Mouse (Mus musculus): ENCODE results near the gene Htr6. TPM values are rescaled to one million over a fixed set of nuclear protein-coding genes. Genes with fewer than 3 reads are reported as not detected.

Htr6 gene
- polyA plus RNA-seq (2014; fragmentation: Nextera tagmentation; extraction: Ambion mirVana), result not detected in 2 replicates

DNA sequence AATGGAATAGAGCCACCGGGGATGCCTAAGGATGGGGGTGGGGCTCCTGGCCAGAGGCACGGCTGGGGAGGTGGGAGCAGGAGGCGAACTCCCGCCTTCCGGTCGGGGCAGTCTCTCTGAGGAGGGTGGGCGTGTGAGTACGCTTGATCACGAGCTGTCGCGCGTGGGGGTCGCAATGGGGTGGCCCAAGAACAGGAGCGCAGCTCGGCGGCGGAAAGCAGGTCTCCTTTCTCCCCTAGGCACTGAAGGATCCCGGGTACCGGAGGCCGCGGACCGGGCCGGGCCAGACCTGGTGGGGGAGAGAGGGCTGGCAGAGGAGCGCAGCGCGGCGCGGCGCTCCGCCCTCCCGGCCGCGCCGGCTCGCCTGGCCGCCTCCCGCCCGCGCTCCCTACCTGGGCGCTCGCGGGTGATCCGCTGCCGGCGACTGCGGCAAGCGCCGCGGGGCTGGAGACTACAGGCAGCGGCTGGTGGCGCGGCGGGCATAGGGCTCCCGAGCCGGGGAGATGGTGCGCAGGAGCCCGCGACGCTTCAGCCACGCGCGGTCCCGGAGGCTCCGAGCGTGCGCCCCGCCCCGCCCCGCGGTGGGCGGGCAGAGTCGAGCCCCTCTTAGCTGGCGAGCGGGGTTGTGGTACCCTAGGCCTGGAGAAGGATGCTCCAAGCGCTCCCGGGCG lies at the start of gene Htr6:
TSS of gene Htr6 (minus strand) at position 530 of the 671 bp plus-strand sequence.
- DNase-seq, result no peak
- peaks cover 44% of the 10 kb centered on the region for H3K27me3 ChIP-seq (ENCODE audit: insufficient read depth, low read length)
- no peaks in the 10 kb centered on the region for H3K9me3 ChIP-seq (ENCODE audit: low read depth, low read length)
- TF ChIP-seq CTCF (IDR thresholded peaks at IDR 0.05; ENCODE audit: low read depth), result no peak
- no peak within 1 kb of the TSS for H3K27ac ChIP-seq (ENCODE audit: low read depth)
- peak within 1 kb of the TSS; percentile 51 for H3K4me3 ChIP-seq (ENCODE audit: low read depth, low read length)
- peak; percentile 35; the same call in 1 of the 2 replicates for ATAC-seq (ENCODE audit: insufficient read depth)
- WGBS, result under 1% methylated on average over 61 of the region's 77 CpGs
- H3K4me2 ChIP-seq, result peak within 1 kb of the TSS; percentile 94
- no peaks in the 10 kb centered on the region for H3K36me3 ChIP-seq (ENCODE audit: insufficient read depth)
- no peaks in the 10 kb centered on the region for H3K4me1 ChIP-seq (ENCODE audit: insufficient read depth)
- peak within 1 kb of the TSS; percentile 48 for H3K9ac ChIP-seq

DNA sequence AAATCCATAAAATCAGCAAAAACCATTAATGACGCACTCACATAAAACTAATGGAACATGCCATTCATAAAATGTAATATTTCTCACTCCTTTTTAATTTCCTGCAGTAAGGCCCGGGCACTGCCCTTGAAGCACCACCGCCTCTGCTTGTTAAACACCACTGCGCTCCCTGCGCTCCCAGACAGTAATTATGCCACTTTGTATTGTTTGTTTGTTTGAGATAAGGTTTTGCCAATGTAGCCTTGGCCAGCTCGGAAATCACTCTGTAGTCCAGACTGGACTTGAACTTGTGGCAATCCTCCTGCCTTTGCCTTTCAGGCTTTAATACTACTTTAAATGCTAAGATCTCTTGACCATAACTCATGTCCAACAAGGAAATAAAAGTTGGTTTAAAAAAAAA lies 49.6 kb upstream of the Htr6 start:
- Histone ChIP-seq H3K4me3 (ENCODE audit: low read depth, low read length) (no peak overlapping the region), H3K4me2 (no peak overlapping the region), H3K9me3 (ENCODE audit: low read depth, low read length) (no peaks in the 10 kb centered on the region; the same call in 1 of the 2 replicates), H3K27me3 (ENCODE audit: insufficient read depth, low read length) (no peaks in the 10 kb centered on the region), H3K27ac (ENCODE audit: low read depth) (no peak overlapping the region), H3K9ac (no peak overlapping the region), H3K4me1 (ENCODE audit: insufficient read depth) (peaks cover 9% of the 10 kb centered on the region), H3K36me3 (ENCODE audit: insufficient read depth) (no peaks in the 10 kb centered on the region)
- 80% methylated on average over 6 of the region's 6 CpGs for WGBS
- no peak for TF ChIP-seq CTCF (IDR thresholded peaks at IDR 0.05; ENCODE audit: low read depth)
- ATAC-seq (ENCODE audit: insufficient read depth), result no peak
- no peak for DNase-seq

DNA sequence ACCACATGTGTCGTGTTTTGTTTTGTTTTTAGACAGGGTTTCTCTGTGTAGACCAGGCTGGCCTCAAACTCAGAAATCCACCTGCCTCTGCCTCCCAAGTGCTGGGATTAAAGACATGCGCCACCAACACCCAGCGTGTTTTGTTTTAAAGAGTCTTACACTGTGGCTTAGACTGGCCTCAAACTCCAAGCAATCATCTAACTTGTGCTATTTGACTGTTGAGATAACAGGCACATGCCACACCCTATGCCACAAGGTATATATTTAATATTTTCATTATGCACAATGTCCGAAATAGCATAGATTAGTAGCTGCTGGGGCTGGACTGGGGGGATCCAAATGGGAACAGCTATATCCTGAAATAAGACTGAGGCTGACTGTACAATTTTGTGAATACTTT lies 47.2 kb upstream of the Htr6 start:
- Histone ChIP-seq H3K36me3 (ENCODE audit: insufficient read depth) (no peaks in the 10 kb centered on the region), H3K4me1 (ENCODE audit: insufficient read depth) (peaks cover 12% of the 10 kb centered on the region), H3K4me2 (no peak overlapping the region), H3K27ac (ENCODE audit: low read depth) (no peak overlapping the region), H3K27me3 (ENCODE audit: insufficient read depth, low read length) (no peaks in the 10 kb centered on the region), H3K4me3 (ENCODE audit: low read depth, low read length) (no peak overlapping the region), H3K9ac (no peak overlapping the region), H3K9me3 (ENCODE audit: low read depth, low read length) (no peaks in the 10 kb centered on the region; the same call in 1 of the 2 replicates)
- DNase-seq (no peak), ATAC-seq (ENCODE audit: insufficient read depth) (no peak)
- TF ChIP-seq CTCF (IDR thresholded peaks at IDR 0.05; ENCODE audit: low read depth), result no peak
- WGBS, result 92% methylated on average over 4 of the region's 4 CpGs

DNA sequence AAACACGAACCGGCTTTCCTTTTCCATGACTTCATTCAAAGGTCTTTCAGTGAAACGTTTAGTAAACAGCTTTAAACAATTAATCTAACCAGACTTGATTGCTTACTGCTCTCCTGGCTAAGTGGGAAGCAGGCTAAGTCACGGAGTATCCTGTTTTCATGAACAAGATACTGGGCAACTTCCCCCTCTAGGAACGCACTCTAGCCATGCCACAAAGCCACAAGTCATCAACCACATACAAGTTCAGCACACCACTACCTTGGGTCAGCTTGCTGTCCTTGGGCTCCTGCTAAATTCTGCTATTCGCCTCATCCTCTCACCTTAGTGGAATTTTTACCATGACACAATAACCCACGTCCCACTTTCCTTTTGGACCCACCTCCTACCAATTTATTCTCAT lies 45.6 kb upstream of the Htr6 start:
- Histone ChIP-seq H3K4me3 (ENCODE audit: low read depth, low read length) (no peak overlapping the region), H3K9me3 (ENCODE audit: low read depth, low read length) (no peaks in the 10 kb centered on the region), H3K27me3 (ENCODE audit: insufficient read depth, low read length) (no peaks in the 10 kb centered on the region), H3K4me1 (ENCODE audit: insufficient read depth) (peaks cover 12% of the 10 kb centered on the region), H3K27ac (ENCODE audit: low read depth) (no peak overlapping the region), H3K9ac (no peak overlapping the region), H3K36me3 (ENCODE audit: insufficient read depth) (no peaks in the 10 kb centered on the region), H3K4me2 (no peak overlapping the region)
- DNase-seq (no peak), ATAC-seq (ENCODE audit: insufficient read depth) (no peak)
- no peak for TF ChIP-seq CTCF (IDR thresholded peaks at IDR 0.05; ENCODE audit: low read depth)
- WGBS, result 60% methylated on average over 7 of the region's 7 CpGs

DNA sequence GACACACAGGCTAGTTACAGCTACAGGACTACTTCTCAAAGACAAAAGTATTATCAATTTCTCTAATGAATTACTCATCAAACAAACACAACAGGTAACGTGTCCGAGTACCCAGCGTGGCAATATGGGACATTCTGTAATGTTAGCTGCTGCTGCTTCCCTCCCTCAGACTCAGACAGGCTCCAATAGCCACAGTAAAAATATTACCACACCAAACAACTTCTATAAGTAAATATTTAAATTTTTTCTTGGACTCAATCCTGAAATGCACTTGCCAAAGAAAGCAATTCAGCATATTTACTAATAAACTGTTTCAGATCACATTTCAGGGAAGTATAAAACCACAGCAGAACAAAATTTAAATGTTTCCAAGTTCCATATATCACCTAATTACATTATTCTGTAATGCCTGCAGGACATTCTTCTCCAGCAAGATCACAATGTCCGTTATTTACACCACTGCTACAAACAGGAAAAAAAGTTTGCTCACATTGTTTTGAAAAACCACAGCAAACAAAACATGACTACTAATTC lies 45.0 kb upstream of the Htr6 start:
- Histone ChIP-seq H3K9ac (no peak overlapping the region; the same call in 1 of the 2 replicates), H3K4me3 (ENCODE audit: low read depth, low read length) (no peak overlapping the region), H3K4me1 (ENCODE audit: insufficient read depth) (peaks cover 12% of the 10 kb centered on the region), H3K27ac (ENCODE audit: low read depth) (peak overlapping the region; percentile 51; the same call in 1 of the 2 replicates), H3K27me3 (ENCODE audit: insufficient read depth, low read length) (no peaks in the 10 kb centered on the region), H3K36me3 (ENCODE audit: insufficient read depth) (no peaks in the 10 kb centered on the region), H3K4me2 (0 out of 2 replicates have a peak overlapping the region, but pooled peaks have one; percentile 20), H3K9me3 (ENCODE audit: low read depth, low read length) (no peaks in the 10 kb centered on the region)
- WGBS, result 58% methylated on average over 4 of the region's 4 CpGs
- no peak for TF ChIP-seq CTCF (IDR thresholded peaks at IDR 0.05; ENCODE audit: low read depth)
- ATAC-seq (ENCODE audit: insufficient read depth) (no peak), DNase-seq (peak; percentile 66)

DNA sequence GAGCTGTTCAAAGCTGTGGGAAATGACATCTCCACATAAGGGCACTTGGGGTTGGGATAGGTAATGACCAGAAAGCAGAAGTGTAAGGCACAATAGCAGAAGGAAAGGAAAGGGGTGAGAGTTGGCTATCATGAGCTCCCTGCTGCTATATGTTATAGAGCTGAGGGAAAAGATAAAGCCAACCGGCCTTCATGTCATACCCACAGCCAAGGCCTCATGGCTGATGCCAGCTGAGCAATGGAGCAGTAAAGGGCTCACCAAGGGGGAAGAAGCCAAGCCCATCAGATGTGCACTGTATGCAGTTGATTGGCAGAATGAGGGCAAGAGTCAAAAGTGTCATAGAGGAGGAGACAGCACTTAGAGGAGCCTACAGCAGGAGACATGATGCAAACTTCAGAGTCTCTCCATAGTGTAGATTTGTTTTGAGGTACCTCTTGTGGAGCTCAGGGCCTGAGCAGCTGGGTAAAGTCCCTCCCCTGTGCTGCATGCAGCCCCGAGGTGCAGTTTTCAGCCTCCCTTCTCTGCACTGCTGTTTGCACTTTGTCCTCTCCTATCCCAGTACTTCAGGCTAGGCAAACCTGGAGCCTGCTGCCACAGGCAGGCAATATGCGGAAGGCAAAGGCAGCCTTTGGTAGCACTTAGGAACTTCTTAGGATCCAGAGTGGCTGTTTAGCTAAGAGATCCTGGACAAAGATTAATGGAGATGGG lies 41.1 kb upstream of the Htr6 start:
- Histone ChIP-seq H3K9me3 (ENCODE audit: low read depth, low read length) (no peaks in the 10 kb centered on the region), H3K36me3 (ENCODE audit: insufficient read depth) (no peaks in the 10 kb centered on the region), H3K4me1 (ENCODE audit: insufficient read depth) (peaks cover 22% of the 10 kb centered on the region), H3K4me2 (no peak overlapping the region), H3K9ac (no peak overlapping the region), H3K4me3 (ENCODE audit: low read depth, low read length) (no peak overlapping the region), H3K27ac (ENCODE audit: low read depth) (no peak overlapping the region), H3K27me3 (ENCODE audit: insufficient read depth, low read length) (no peaks in the 10 kb centered on the region)
- DNase-seq, result no peak
- TF ChIP-seq CTCF (IDR thresholded peaks at IDR 0.05; ENCODE audit: low read depth), result no peak
- WGBS, result 69% methylated on average over 3 of the region's 3 CpGs
- no peak for ATAC-seq (ENCODE audit: insufficient read depth)

DNA sequence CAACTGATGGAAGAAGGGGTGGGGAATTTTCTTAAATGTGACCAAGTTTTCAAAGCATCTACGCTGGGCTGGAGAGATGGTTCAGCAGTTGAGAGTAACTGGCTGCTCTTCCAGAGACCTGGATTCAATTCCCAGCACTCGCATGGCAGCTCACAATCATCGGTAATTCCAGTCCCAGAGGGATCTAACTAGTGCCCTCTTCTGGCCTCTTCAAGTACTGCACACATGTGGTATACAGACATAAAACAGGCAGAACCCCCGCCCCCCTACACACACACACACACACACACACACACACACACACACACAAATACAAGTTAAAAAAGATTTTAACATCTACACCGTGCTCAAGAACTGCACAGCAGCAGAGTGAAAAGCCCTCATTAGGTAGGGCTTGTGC lies 40.4 kb upstream of the Htr6 start:
- peak; percentile 45; the same call in 1 of the 2 replicates for TF ChIP-seq CTCF (IDR thresholded peaks at IDR 0.05; ENCODE audit: low read depth)
- H3K9ac ChIP-seq, result no peak overlapping the region
- no peaks in the 10 kb centered on the region for H3K9me3 ChIP-seq (ENCODE audit: low read depth, low read length)
- H3K4me3 ChIP-seq (ENCODE audit: low read depth, low read length), result no peak overlapping the region
- 86% methylated on average over 5 of the region's 5 CpGs for WGBS
- peak; percentile 42 for DNase-seq
- H3K36me3 ChIP-seq (ENCODE audit: insufficient read depth), result no peaks in the 10 kb centered on the region
- H3K27ac ChIP-seq (ENCODE audit: low read depth), result no peak overlapping the region
- no peak for ATAC-seq (ENCODE audit: insufficient read depth)
- no peak overlapping the region for H3K4me2 ChIP-seq
- H3K4me1 ChIP-seq (ENCODE audit: insufficient read depth), result peaks cover 25% of the 10 kb centered on the region
- H3K27me3 ChIP-seq (ENCODE audit: insufficient read depth, low read length), result no peaks in the 10 kb centered on the region

Data from lung, embryonic 14.5 days (tissue).